13 mouse cellular contexts compared by ENCODE assay signal in the genomic region with DNA sequence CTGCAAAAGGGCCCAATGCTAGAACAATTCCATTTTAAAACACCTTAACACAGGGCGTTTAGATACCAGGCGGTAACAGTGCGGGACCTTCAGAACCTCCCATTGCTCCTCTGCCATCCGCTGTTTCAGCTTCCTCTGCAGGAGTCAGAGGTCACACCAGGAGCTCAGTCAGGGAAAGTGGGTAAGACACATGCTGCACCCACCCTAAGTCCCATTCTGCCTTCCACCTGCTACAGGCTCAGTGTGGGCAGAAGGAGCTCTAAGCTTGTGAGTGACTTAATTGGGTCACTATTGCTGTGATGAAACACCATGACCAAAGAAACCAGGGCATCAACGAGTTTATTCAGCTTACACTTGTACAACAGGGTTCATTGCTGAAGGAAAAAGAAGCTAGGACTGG. TPM values are rescaled to one million over a fixed set of nuclear protein-coding genes. Genes with fewer than 3 reads are reported as not detected.
"Had no signal": no experiment of that assay in that cellular context is flagged by ENCODE, and none has a peak within 500 bp of the region (broad histone marks: within the 10 kb centered on the region; RNA-seq: fewer than 3 reads in every experiment).

No protein-coding gene starts in this region.

- ATAC-seq: midbrain, embryonic 16.5 days had no signal

- DNase-seq: lung, adult 18-20 months; lung, embryonic 14.5 days; lung, postnatal 10 days; lung, postnatal 4 days; midbrain, embryonic 14.5 days; right cerebral cortex, postnatal 14 days; thymus, adult 2 months; thymus, postnatal 25 days; thymus, postnatal 4 days had no signal

RNA-seq across cellular contexts. Expression of a gene that starts 50.7 kb away (rescaled TPM):
- total RNA-seq: megakaryocyte, adult 5-6 weeks; megakaryocyte-erythroid progenitor cell, adult 5-6 weeks had no signal
- polyA plus RNA-seq: myocyte had no signal
